Mouse (Mus musculus) spleen, postnatal 4 days (tissue): ENCODE measurements around the gene Olfr1306.

ENCODE experiments used
- DNase-seq, 2 experiments: peaks; one replicate each; pipeline ENCODE4 v3.0.0; 2022; ENCODE audit warnings: low spot score in 2 of 2

The Olfr1306 gene

GRCm38 (mm10) chr2:111916171-111916570 lies at the start of gene Olfr1306:
Gene Olfr1306 (minus strand): TSS chr2:111916271.
- DNase-seq, result no peak

DNA sequence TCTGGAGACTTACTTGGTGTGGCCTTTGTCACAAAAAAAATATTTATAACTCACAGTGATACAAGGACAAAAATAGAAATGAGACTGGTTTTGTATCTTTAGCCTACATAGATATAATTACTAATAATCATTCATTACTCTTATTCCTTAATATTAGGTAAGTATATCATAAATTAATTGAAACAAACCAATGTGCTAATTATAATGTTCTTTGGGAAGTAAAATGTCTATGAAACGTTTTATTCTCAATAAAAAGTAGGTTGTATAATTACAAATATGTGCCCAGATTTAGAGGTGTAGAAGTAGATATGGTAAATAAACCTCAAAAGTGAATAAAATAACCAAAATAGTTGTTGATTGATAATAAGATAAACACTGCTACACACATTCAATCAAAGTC lies 48.8 kb upstream of the Olfr1306 start, which contains the start of gene Olfr1308:
Olfr1308 (minus strand) TSS at position 101 of the 400 bp plus-strand sequence.
- DNase-seq, result no peak

GRCm38 (mm10) chr2:111949340-111949739 lies 33.3 kb upstream of the Olfr1306 start, which contains the start of gene Olfr1307:
Gene Olfr1307 (minus strand): TSS chr2:111949440.
- no peak for DNase-seq

- no peak for DNase-seq
Measured at GRCm38 (mm10) chr2:111877049-111877448, 39.0 kb downstream of the Olfr1306 start, which contains the start of gene Olfr1305. Gene Olfr1305 (minus strand): TSS chr2:111877149.
